Mouse (Mus musculus) neural tube, embryonic 10.5 days (tissue): ENCODE data around the gene Hoxb4.

Source experiments
- DNase-seq: peaks from one replicate; pipeline ENCODE4 v3.0.0-alpha.2; 2017; ENCODE audit warnings: low spot score; ENCODE audit errors: extremely low spot score

The Hoxb4 gene

GRCm38 (mm10) chr11:96317608-96318367 lies at the start of gene Hoxb4:
Gene Hoxb4 (plus strand): TSS chr11:96318267.
- no peak for DNase-seq

GRCm38 (mm10) chr11:96269869-96270268 lies 48.2 kb upstream of the Hoxb4 start:
- peak; percentile 69 for DNase-seq

GRCm38 (mm10) chr11:96270996-96271540 lies 47.0 kb upstream of the Hoxb4 start, which contains the start of gene Hoxb9:
Gene Hoxb9 (plus strand): TSS chr11:96271457.
- DNase-seq: no peak

- DNase-seq: peak; percentile 73
Measured at GRCm38 (mm10) chr11:96271541-96272011, 46.5 kb upstream of the Hoxb4 start.

GRCm38 (mm10) chr11:96272024-96272921 lies 45.8 kb upstream of the Hoxb4 start:
- no peak for DNase-seq

- no peak for DNase-seq
Measured at GRCm38 (mm10) chr11:96274428-96274827, 43.6 kb upstream of the Hoxb4 start.

- no peak for DNase-seq
Measured at GRCm38 (mm10) chr11:96275896-96276295, 42.2 kb upstream of the Hoxb4 start.

GRCm38 (mm10) chr11:96277151-96278044 lies 40.7 kb upstream of the Hoxb4 start:
- peak; percentile 71 for DNase-seq

GRCm38 (mm10) chr11:96278324-96278723 lies 39.7 kb upstream of the Hoxb4 start:
- no peak for DNase-seq

- DNase-seq: no peak
Measured at GRCm38 (mm10) chr11:96278773-96279172, 39.3 kb upstream of the Hoxb4 start.

GRCm38 (mm10) chr11:96279421-96280233 lies 38.4 kb upstream of the Hoxb4 start:
- no peak for DNase-seq

- DNase-seq: no peak
Measured at GRCm38 (mm10) chr11:96280399-96281378, 37.4 kb upstream of the Hoxb4 start.

GRCm38 (mm10) chr11:96281396-96281795 lies 36.7 kb upstream of the Hoxb4 start:
- peak; percentile 54 for DNase-seq

- DNase-seq: peak; percentile 75
Measured at GRCm38 (mm10) chr11:96281855-96282570, 36.1 kb upstream of the Hoxb4 start, which contains the start of gene Hoxb8. Gene Hoxb8 (plus strand): TSS chr11:96281905.

GRCm38 (mm10) chr11:96282795-96283430 lies 35.2 kb upstream of the Hoxb4 start:
- peak; percentile 73 for DNase-seq

GRCm38 (mm10) chr11:96284041-96284749 lies 33.9 kb upstream of the Hoxb4 start:
- peak; percentile 72 for DNase-seq
